Mouse (Mus musculus) heart, postnatal 14 days (tissue): ENCODE measurements at regions not wholly inside any gene's neighbourhood (a gene's known extent, or its start where the extent isn't known, plus 50 kb on each side); places are given as distances from the start of the nearest gene placed in this dataset.
A peak's percentile ranks its signal among the peaks of the same experiment; 100 is the strongest.

Experiments
- DNase-seq, 2 experiments: peaks; one replicate each; pipeline ENCODE4 v3.0.0; 2021 to 2022
- intact Hi-C: fragments of 180-260 bp; cut with DNase I; formaldehyde crosslinking; loops from one replicate; pipeline ENCODE4 v1.15.1; 2025

GRCm38 (mm10) chr17:82731561-82731960 lies 483.5 kb upstream of the Pkdcc start:
- intact Hi-C loops = no loop called here
- no peak for DNase-seq

- intact Hi-C loops = no loop called here
- DNase-seq = no peak
Measured at GRCm38 (mm10) chr17:82742445-82742844, 472.6 kb upstream of the Pkdcc start.

- intact Hi-C loops = no loop called here
- DNase-seq = no peak
Measured at GRCm38 (mm10) chr17:82757400-82757799, 457.7 kb upstream of the Pkdcc start.

GRCm38 (mm10) chr17:82779096-82779495 lies 436.0 kb upstream of the Pkdcc start:
- intact Hi-C loops = no loop called here
- peak; percentile 33 to 40 for DNase-seq

- intact Hi-C loops = no loop called here
- no peak for DNase-seq
Measured at GRCm38 (mm10) chr17:82822129-82822528, 393.0 kb upstream of the Pkdcc start.

GRCm38 (mm10) chr17:82824057-82824456 lies 391.0 kb upstream of the Pkdcc start:
- no peak for DNase-seq
- intact Hi-C loops = no loop called here

- DNase-seq = no peak
Measured at GRCm38 (mm10) chr17:82824619-82825018, 390.5 kb upstream of the Pkdcc start.

GRCm38 (mm10) chr17:82827170-82827569 lies 387.9 kb upstream of the Pkdcc start:
- intact Hi-C loops = no loop called here
- no peak for DNase-seq

More at GRCm38 (mm10) chr17:82824619-82825018, 390.5 kb upstream of the Pkdcc start:
- intact Hi-C loops = no loop called here

- DNase-seq = no peak
- intact Hi-C loops = no loop called here
Measured at GRCm38 (mm10) chr17:82827841-82828240, 387.3 kb upstream of the Pkdcc start.

GRCm38 (mm10) chr17:82828434-82828997 lies 386.6 kb upstream of the Pkdcc start:
- intact Hi-C loops = no loop called here
- no peak for DNase-seq

- DNase-seq = no peak
- intact Hi-C loops = no loop called here
Measured at GRCm38 (mm10) chr17:82829415-82829814, 385.7 kb upstream of the Pkdcc start.

GRCm38 (mm10) chr17:82834177-82834576 lies 380.9 kb upstream of the Pkdcc start:
- intact Hi-C loops = no loop called here
- no peak for DNase-seq

GRCm38 (mm10) chr17:82836115-82836514 lies 379.0 kb upstream of the Pkdcc start:
- intact Hi-C loops = no loop called here

GRCm38 (mm10) chr17:82846776-82847494 lies 368.2 kb upstream of the Pkdcc start:
- intact Hi-C loops = no loop called here
- DNase-seq = no peak

More at GRCm38 (mm10) chr17:82836115-82836514, 379.0 kb upstream of the Pkdcc start:
- DNase-seq = no peak

GRCm38 (mm10) chr17:82857199-82858147 lies 357.6 kb upstream of the Pkdcc start:
- DNase-seq = peak; percentile 66 to 83
- intact Hi-C loops = loop anchor here (2.0 kb wide), 1 partner anchor 1667 kb away; no protein-coding TSS in a partner anchor

- intact Hi-C loops = no loop called here
- no peak for DNase-seq
Measured at GRCm38 (mm10) chr17:82860391-82860790, 354.7 kb upstream of the Pkdcc start.

GRCm38 (mm10) chr17:82860966-82861365 lies 354.1 kb upstream of the Pkdcc start:
- no peak for DNase-seq
- intact Hi-C loops = no loop called here

- no peak for DNase-seq
- intact Hi-C loops = no loop called here
Measured at GRCm38 (mm10) chr17:82877131-82877530, 338.0 kb upstream of the Pkdcc start.

- no peak for DNase-seq
- intact Hi-C loops = no loop called here
Measured at GRCm38 (mm10) chr17:82900602-82901001, 314.5 kb upstream of the Pkdcc start.

GRCm38 (mm10) chr17:82901098-82901891 lies 313.8 kb upstream of the Pkdcc start:
- intact Hi-C loops = no loop called here
- DNase-seq = peak in 1 of 2 experiments; percentile 5
